Mouse (Mus musculus): ENCODE data around the gene Rabgap1l. TPM values are rescaled to one million over a fixed set of nuclear protein-coding genes. Genes with fewer than 3 reads are reported as not detected.

Gene Rabgap1l
- polyA plus RNA-seq, 1 experiment, result 12.9 TPM

DNA sequence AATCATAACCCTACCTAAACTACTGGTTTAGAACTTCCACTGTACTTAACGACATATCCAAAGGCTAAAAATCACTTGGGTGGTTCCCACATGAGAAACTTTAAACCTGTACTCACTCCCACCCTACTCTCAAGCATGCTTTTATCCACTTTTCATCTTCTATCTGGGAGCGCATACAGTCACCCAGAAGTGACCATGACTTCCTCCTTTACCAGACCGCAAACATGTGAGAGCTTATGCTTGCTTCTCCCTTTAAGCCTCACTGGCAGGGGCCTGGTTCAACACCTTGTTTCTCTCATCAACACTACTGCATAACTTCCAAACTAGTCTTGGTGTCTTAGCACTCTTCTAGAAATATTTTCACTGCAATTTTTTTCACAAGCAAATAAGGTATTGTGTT is 524.7 kb downstream of the Rabgap1l start:
- TF ChIP-seq CTCF (conservative IDR thresholded peaks at IDR 0.05; ENCODE audit: insufficient read depth, insufficient read length, low read depth, low read length) (no peak), POLR2A (IDR thresholded peaks at IDR 0.05; ENCODE audit: low read depth, low read length) (no peak)
- Histone ChIP-seq H3K36me3 (ENCODE audit: control insufficient read depth, insufficient read depth, low read length) (no peaks in the 10 kb centered on the region), H3K27ac (ENCODE audit: insufficient read depth, low read depth, low read length) (no peak overlapping the region), H3K4me1 (ENCODE audit: control insufficient read depth, insufficient read depth, low read length) (no peaks in the 10 kb centered on the region), H3K4me3 (ENCODE audit: insufficient read depth, low read depth, low read length) (no peak overlapping the region), H3K27me3 (replicated peaks; ENCODE audit: control insufficient read depth, insufficient read depth, low read length) (no peaks in the 10 kb centered on the region)
- 82% methylated on average over 3 of the region's 3 CpGs for WGBS
- DNase-seq, result no peak

DNA sequence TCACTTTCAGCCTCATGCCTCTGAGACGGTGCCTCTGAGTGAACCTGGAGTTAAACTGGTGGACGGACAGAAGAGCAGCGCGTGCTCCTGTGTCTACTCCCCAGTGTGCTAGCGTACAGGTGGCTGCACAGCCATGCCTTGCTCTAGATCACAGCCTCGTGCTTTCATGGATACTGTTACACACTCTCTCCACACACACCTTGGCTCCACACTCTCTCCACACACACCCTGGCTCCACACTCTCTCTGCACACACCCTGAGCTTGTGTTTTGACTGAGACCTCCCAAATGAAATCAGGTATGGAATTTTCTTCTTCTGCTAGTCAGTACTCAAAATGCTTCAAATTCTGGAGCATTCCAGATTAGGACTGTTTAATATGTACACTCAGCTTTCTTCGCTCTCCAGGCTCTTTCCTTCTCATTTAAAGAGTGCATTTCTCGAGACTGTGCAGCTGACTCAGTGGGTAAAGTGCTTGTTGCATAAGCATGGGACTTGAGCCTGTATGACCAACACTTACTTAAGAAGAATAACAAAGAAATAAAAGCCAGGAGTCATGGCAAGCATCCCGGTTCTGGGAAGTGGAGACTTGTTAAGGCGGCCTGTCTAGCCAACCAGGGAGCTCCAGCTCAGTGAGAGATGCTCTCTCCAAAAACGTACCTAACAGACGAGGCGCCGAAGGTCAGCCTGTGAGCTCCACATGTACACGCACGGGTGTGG is 529.2 kb downstream of the Rabgap1l start:
- Histone ChIP-seq H3K36me3 (ENCODE audit: control insufficient read depth, insufficient read depth, low read length) (no peaks in the 10 kb centered on the region), H3K27me3 (replicated peaks; ENCODE audit: control insufficient read depth, insufficient read depth, low read length) (no peaks in the 10 kb centered on the region), H3K27ac (ENCODE audit: insufficient read depth, low read depth, low read length) (no peak overlapping the region), H3K4me3 (ENCODE audit: insufficient read depth, low read depth, low read length) (no peak overlapping the region), H3K4me1 (ENCODE audit: control insufficient read depth, insufficient read depth, low read length) (no peaks in the 10 kb centered on the region; the same call in 1 of the 2 replicates)
- TF ChIP-seq CTCF (conservative IDR thresholded peaks at IDR 0.05; ENCODE audit: insufficient read depth, insufficient read length, low read depth, low read length) (no peak), POLR2A (IDR thresholded peaks at IDR 0.05; ENCODE audit: low read depth, low read length) (no peak)
- peak; percentile 17 for DNase-seq
- WGBS, result 75% methylated on average over 16 of the region's 16 CpGs

- H3K4me1 ChIP-seq (ENCODE audit: control insufficient read depth, insufficient read depth, low read length), result no peaks in the 10 kb centered on the region; the same call in 1 of the 2 replicates
- no peaks in the 10 kb centered on the region for H3K27me3 ChIP-seq (replicated peaks; ENCODE audit: control insufficient read depth, insufficient read depth, low read length)
- TF ChIP-seq POLR2A (IDR thresholded peaks at IDR 0.05; ENCODE audit: low read depth, low read length) (no peak), CTCF (conservative IDR thresholded peaks at IDR 0.05; ENCODE audit: insufficient read depth, insufficient read length, low read depth, low read length) (no peak)
- H3K4me3 ChIP-seq (ENCODE audit: insufficient read depth, low read depth, low read length), result no peak overlapping the region
- no peaks in the 10 kb centered on the region for H3K36me3 ChIP-seq (ENCODE audit: control insufficient read depth, insufficient read depth, low read length)
- DNase-seq, result no peak
- WGBS, result 78% methylated on average over 5 of the region's 5 CpGs
- H3K27ac ChIP-seq (ENCODE audit: insufficient read depth, low read depth, low read length), result no peak overlapping the region
These were observed 530.0 kb downstream of the Rabgap1l start for GRCm38 (mm10) chr1:160263053-160263452.

GRCm38 (mm10) chr1:160262415-160262814 is 530.6 kb downstream of the Rabgap1l start:
- Histone ChIP-seq H3K36me3 (ENCODE audit: control insufficient read depth, insufficient read depth, low read length) (no peaks in the 10 kb centered on the region), H3K4me1 (ENCODE audit: control insufficient read depth, insufficient read depth, low read length) (no peaks in the 10 kb centered on the region; the same call in 1 of the 2 replicates), H3K27me3 (replicated peaks; ENCODE audit: control insufficient read depth, insufficient read depth, low read length) (no peaks in the 10 kb centered on the region), H3K27ac (ENCODE audit: insufficient read depth, low read depth, low read length) (no peak overlapping the region), H3K4me3 (ENCODE audit: insufficient read depth, low read depth, low read length) (no peak overlapping the region)
- no peak for DNase-seq
- 74% methylated on average over 4 of the region's 4 CpGs for WGBS
- TF ChIP-seq POLR2A (IDR thresholded peaks at IDR 0.05; ENCODE audit: low read depth, low read length), result no peak
- no peak for TF ChIP-seq CTCF (conservative IDR thresholded peaks at IDR 0.05; ENCODE audit: insufficient read depth, insufficient read length, low read depth, low read length)

DNA sequence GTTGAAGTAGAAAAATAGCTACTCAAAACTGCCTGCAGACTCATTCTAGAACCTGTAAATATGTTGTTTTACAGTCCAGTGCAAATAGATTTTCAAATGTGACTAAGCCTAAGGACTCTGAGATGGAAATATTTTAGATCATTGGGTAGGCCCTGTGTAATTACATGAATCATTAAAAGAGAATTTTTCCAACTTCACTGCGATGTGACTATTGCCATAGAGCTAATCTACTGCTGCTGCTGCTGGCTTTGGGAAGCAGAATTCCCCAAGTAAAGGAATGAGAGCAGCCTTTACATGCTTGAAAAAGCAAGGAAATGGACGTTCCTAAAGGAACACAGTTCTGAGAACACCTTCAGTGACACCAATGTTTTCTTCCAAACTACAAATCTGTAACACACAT is 531.2 kb downstream of the Rabgap1l start:
- 50% methylated on average over 2 of the region's 2 CpGs for WGBS
- Histone ChIP-seq H3K27ac (ENCODE audit: insufficient read depth, low read depth, low read length) (no peak overlapping the region), H3K4me3 (ENCODE audit: insufficient read depth, low read depth, low read length) (no peak overlapping the region), H3K36me3 (ENCODE audit: control insufficient read depth, insufficient read depth, low read length) (no peaks in the 10 kb centered on the region), H3K4me1 (ENCODE audit: control insufficient read depth, insufficient read depth, low read length) (no peaks in the 10 kb centered on the region; the same call in 1 of the 2 replicates), H3K27me3 (replicated peaks; ENCODE audit: control insufficient read depth, insufficient read depth, low read length) (no peaks in the 10 kb centered on the region)
- TF ChIP-seq POLR2A (IDR thresholded peaks at IDR 0.05; ENCODE audit: low read depth, low read length) (no peak), CTCF (conservative IDR thresholded peaks at IDR 0.05; ENCODE audit: insufficient read depth, insufficient read length, low read depth, low read length) (no peak)
- DNase-seq, result no peak

DNA sequence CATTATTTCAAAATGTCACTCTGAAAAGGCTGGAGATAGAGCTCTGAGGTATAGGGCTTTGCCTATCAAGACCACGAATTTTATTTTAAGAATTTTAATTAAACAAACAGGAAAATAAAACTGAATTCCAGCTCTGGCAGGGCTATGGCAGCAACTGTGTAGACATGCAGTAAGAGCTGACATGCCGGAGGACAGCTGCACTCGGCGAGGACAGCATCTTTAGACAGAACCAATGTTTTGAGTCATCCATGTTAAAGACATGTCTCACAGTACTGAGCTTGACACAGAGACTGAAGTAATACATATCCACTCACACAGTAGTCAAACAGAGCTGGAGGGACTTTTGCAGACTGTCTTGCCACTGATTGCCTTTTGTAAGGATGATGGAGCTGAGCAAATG is 532.4 kb downstream of the Rabgap1l start:
- H3K4me1 ChIP-seq (ENCODE audit: control insufficient read depth, insufficient read depth, low read length), result no peaks in the 10 kb centered on the region; the same call in 1 of the 2 replicates
- no peak overlapping the region for H3K4me3 ChIP-seq (ENCODE audit: insufficient read depth, low read depth, low read length)
- H3K27ac ChIP-seq (ENCODE audit: insufficient read depth, low read depth, low read length), result no peak overlapping the region
- H3K36me3 ChIP-seq (ENCODE audit: control insufficient read depth, insufficient read depth, low read length), result no peaks in the 10 kb centered on the region
- H3K27me3 ChIP-seq (replicated peaks; ENCODE audit: control insufficient read depth, insufficient read depth, low read length), result no peaks in the 10 kb centered on the region
- TF ChIP-seq CTCF (conservative IDR thresholded peaks at IDR 0.05; ENCODE audit: insufficient read depth, insufficient read length, low read depth, low read length) (no peak), POLR2A (IDR thresholded peaks at IDR 0.05; ENCODE audit: low read depth, low read length) (no peak)
- WGBS, result 87% methylated on average over 4 of the region's 4 CpGs
- DNase-seq, result no peak

DNA sequence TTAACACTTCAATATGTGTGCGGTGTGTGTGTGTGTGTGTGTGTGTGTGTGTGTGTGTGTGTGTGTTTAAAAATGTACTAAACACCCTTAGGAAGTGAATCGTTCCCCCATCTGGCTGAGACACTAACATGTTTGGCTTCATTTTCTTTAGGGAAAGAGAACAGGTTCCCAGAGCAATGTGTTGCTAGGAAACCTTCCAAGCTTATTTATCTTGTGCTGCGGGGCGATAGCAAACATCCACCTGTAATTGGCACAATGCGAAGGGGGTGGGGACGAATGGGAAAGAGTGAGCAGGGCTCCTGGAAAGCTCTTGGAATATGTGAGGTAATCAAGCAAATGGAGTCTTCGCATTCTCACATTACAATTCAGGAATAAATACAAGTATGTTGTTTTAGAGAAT is 533.1 kb downstream of the Rabgap1l start:
- no peaks in the 10 kb centered on the region for H3K36me3 ChIP-seq (ENCODE audit: control insufficient read depth, insufficient read depth, low read length)
- H3K4me1 ChIP-seq (ENCODE audit: control insufficient read depth, insufficient read depth, low read length), result no peaks in the 10 kb centered on the region; the same call in 1 of the 2 replicates
- DNase-seq, result peak; percentile 30
- no peak overlapping the region for H3K27ac ChIP-seq (ENCODE audit: insufficient read depth, low read depth, low read length)
- 53% methylated on average over 7 of the region's 7 CpGs for WGBS
- H3K4me3 ChIP-seq (ENCODE audit: insufficient read depth, low read depth, low read length), result no peak overlapping the region
- TF ChIP-seq CTCF (conservative IDR thresholded peaks at IDR 0.05; ENCODE audit: insufficient read depth, insufficient read length, low read depth, low read length) (no peak), POLR2A (IDR thresholded peaks at IDR 0.05; ENCODE audit: low read depth, low read length) (no peak)
- H3K27me3 ChIP-seq (replicated peaks; ENCODE audit: control insufficient read depth, insufficient read depth, low read length), result no peaks in the 10 kb centered on the region
